Mouse (Mus musculus) ES-Bruce4 (cell line): ENCODE results near the gene Krtap8-1.

Experiments used
- CTCF ChIP-seq: IDR thresholded peaks from one replicate; pipeline ENCODE4 v1.8.1; 2011; ENCODE audit warnings: low read depth, low read length
- EP300 ChIP-seq: IDR thresholded peaks from 2 replicates; pipeline ENCODE4 v1.6.1; 2011; ENCODE audit warnings: low read depth, low read length; ENCODE audit not compliant: insufficient read depth
- POLR2A ChIP-seq: IDR thresholded peaks from one replicate; pipeline ENCODE4 v1.8.1; 2011; ENCODE audit warnings: low read length; ENCODE audit not compliant: insufficient read depth

GRCm38 (mm10) chr16:89528380-89528779 is 40.6 kb upstream of the Krtap8-1 start:
- no peak for TF ChIP-seq CTCF
- no peak for TF ChIP-seq POLR2A
- no peak for TF ChIP-seq EP300
